Mouse (Mus musculus): ENCODE data around the gene Sod3.

Sod3 gene

DNA sequence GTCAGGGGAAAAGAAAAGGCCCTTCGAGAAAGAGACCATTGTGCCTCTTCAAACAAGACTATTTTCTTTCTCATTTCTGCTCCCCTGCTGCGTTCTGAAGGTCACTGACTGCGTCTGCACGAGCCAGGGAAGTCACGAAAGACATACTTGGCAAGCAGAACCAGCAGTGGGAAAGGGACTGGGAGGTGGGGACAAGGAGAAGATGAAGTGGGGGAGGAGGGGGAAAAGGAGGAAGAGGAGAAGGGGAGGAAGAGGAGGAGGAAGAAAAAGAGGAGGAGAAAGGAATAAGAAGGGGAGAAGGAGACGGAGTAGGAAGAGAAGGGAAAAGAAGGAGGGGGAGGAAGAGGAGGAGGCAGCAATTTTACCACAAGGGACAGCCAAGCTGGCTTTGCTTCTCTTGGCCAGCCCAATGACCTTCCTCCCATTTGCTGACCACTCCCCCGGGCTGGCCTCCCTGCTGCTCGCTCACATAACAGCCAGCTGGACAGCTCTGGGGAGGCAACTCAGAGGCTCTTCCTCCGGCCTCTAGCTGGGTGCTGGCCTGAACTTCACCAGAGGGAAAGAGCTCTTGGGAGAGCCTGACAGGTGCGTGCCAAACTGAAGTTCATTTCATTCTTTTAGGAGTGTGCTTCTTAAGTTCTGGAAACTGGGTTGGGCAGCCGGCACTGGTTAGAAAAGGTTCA is at the start of gene Sod3:
Gene Sod3, plus strand, starts transcription at position 324 of the 683 bp plus-strand sequence.
- DNase-seq: no peak

DNA sequence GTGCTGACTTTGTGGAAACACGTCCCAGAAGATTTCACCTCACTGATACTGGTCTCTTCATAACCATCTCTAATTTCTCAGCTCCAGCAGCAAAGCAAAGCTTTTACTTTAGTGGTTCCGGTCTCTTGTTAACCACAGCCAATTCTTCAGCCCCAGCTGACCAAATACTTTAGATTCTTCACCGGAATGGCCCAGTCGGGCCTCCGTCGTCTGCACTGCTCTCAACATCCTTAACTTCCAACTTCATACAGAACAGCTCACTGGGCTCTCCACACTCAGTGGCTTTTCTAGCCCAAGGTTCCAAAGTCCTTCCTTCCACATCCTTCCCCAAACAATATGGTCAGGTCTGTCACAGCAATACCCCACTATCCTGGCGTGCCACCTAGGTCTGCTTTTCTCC is 46.7 kb upstream of the Sod3 start:
- no peak for DNase-seq

DNA sequence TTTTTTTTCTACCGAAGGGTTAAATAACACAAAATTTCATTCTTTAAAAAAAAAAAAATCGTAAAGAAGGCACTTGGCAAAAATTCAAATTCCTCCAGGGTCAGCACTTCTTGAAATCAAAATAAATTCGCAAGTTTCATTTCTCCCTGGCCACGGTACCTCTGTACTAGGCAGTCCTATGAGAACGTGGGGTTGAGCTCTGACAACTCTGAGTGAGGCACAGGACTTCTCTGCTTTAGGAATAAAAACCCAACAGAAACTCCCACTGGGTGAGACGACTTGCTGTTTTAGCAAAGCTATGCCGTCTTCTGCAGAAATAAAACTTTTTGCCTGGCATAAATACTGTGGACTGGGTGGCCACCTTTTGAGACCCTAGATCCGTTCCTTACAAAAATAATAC is 44.1 kb upstream of the Sod3 start:
- DNase-seq: no peak

DNA sequence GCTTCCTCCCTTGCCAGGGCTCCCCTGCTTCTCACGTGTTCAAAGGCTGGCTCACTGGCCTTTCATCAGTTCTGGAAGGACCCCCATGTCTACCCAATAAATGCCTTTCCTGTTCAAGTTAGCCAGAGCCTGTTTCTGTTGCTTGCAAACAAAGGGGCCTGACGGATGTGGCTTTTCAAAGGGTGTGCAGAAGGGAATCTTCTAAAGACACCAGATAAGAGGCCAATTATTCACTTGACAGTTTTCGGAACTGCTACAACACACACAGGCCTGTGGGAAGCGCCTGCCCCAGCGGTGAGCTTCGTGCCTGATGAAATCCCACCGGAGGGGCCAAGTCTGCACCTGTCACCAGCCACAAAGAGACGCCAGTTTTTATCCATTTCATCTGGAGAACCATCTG is 31.5 kb upstream of the Sod3 start:
- peak; percentile 31 for DNase-seq

DNA sequence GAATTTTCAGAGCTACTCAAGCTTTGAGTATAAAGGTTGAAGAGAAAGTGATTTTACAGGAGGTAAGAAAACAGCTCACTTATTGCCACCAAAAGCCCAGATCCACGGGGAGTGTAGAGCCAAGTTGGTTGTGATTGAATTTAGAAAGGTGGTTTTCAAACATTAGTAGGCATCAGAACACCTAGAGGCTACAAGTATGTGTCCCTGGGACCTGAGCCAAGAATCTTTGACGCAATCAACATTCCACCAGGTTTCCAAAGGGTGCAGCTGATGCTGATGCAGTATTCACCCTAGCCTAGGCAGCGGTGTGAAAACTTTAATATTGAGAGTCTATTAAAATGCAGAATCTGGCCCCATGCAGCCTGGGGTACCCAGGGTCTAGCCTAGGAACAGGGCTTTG is 28.0 kb upstream of the Sod3 start:
- no peak for DNase-seq

DNA sequence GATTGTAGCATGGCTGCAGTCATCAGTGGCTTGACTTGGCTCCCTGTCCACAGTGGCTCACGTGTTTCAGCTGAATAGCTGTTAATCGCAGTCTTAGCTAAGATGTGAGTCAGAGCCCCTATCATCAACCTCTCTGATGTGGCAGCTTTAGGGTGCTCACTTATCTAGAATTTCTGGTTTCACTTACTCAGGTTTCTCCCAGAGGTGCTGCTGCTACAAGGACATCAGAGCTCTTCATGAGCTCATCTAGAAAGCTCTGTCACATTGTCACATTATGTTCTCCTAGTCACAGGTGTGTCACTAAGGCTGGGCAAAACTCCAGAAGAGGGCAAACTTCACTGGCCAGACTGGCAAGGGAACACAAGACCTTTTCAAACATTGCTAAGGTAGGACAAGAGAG is 24.5 kb upstream of the Sod3 start:
- DNase-seq: no peak

DNA sequence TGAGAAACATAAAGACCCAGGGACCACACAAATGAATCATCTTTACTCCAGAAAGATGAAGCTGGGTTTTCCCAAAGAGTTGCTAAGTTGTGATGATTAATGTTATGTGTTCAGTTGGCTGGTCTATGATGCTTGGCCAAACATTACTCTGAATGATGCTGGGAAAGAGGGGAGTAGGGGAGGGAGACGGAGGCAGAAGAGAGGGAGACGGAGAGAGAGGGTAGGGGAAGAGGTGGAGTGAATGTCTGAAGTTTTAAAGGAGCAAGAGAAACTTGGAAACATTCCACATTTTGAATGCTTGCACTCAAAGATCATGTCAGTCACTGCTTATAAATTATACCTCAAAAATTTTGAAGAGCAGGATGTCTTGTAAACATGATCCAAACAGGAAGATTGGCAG is 16.7 kb upstream of the Sod3 start:
- DNase-seq: no peak

DNA sequence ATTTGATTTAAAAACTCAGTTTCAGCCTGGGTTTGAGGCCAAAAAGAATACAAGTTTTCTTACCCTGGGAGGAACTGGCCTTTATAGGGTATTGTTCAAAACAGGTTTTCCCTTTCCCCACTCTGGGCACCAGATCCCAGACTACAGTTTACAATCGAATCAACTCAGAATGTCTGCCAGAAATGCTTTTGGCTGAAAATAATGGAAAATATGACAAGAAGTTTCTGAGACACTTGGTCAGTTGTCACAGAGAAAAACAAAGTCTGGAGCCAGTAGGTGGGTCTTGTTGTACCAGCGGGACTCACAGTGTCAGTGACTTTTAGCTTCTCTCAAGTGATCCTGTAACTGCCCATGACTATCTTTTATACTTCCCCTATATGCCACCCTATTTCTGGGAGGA is 13.1 kb upstream of the Sod3 start:
- DNase-seq: no peak

DNA sequence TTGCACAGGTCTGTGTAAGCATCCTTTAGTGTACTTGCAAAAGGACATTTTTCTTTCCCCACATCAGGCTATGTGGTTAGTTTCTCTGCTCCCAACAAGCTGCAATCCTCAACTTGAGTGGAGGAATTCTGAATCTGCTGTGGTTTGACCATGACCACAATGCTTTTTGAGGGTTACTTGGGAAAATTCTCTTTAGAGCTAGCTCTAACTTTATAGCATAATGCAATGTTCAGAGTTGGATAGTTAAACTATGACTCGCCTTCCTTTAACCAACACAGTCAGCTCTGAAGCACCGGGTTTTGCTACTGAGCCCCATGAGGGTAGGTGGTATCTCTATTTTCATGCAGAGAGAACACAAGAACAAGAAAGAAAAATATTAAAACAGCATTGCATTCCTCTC is 12.0 kb upstream of the Sod3 start:
- DNase-seq: no peak

DNA sequence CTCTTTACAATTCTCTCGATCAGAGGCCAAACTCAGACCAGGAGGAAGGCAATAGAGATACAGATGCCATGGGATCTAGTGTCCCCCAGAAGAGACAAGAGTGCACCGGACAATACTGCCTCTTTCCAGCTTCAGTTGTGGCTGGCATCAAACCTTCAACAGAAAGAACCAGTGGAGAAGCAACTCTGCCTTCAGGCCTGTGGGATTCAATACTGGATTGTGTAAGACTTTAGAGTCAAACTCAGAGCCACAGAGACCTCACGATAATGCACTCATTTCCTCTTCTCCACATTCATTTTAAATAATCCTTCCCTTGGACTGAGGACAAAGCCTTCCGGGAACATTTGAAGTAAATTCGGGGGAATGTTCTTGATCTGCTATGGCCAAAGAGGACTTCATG is 10.9 kb upstream of the Sod3 start:
- DNase-seq: no peak

DNA sequence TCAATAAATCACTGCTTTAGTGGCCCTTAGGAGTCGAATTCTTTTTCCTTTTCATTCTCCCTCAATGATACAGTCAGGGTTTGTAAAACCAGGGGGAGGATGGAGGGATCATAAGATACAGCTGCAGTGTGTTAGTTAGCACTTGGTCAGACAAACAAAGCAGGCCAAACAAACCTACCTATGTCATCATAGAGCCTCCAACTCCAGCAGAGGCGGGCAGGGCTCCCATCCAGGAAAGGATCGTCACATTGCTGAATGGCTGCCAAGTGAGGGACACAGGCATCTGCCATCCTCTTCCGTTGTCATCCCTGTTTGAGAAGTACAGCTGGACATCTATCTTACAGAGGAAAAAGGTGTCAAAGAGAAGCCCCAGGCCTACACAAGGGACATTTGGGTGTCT is 9.2 kb upstream of the Sod3 start:
- no peak for DNase-seq

DNA sequence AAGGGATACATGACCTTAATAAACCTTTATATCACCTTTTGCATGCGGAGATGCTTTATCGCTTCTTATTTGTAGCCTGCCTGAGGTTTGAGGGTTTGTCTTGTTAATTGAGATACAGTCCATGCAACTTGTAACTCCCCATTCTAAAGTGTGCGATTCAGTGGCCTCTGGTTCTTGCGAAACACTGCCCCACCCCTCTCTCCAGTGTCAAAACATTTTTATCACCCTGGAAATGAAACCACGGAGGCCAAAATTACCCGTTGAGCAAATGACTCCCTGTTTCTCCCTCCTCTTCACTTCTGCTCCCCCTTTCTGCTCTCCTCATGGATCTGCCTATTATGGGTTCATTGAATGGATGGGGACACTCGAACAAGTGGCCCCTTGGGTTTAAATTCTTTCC is 8.0 kb upstream of the Sod3 start:
- DNase-seq: no peak

DNA sequence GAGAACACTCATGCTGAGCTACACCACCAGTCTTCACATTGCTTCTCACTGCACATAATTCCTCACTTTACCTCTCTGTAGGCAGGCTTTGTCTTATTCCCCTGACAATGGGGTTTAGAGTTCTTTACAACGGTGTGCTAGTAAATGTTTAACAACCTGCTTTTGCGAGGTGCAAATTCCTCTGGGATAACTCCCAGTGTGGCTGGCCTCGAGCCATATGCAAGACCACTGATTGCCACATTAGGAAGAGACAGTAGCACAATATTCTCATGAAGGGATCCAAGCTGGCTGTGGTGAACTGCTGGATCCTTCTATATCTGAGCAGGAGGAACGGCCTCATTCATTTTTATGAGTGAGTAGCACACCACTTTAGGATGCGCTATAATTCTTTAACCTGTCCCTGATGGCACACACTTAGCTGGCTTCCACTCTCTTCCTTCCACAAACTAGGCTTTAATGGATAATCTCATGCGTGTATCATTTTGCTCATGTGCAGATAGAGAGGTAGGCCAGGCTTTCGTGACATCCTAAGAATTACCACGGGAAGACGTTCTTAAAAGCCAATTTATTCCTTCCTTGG is 6.3 kb upstream of the Sod3 start:
- no peak for DNase-seq

DNA sequence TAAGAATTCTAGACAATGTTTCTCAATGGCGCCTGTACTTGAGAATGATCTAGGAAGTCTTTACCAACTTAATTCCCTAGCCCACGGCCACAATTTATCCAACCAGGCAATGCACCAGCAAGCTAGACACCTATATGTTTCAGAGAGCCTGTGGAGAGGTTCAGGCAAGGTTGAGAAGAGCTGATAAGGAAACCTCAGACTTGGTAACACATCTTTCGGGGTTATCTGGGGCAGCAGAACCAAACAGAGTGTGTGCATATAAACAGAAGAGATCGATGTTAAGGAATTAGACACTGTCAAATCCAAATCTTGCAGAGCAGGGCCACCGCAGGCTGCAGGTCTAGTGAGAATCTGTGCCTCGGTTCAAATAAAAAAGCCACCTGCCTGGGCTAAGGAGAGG is 5.5 kb upstream of the Sod3 start:
- no peak for DNase-seq

DNA sequence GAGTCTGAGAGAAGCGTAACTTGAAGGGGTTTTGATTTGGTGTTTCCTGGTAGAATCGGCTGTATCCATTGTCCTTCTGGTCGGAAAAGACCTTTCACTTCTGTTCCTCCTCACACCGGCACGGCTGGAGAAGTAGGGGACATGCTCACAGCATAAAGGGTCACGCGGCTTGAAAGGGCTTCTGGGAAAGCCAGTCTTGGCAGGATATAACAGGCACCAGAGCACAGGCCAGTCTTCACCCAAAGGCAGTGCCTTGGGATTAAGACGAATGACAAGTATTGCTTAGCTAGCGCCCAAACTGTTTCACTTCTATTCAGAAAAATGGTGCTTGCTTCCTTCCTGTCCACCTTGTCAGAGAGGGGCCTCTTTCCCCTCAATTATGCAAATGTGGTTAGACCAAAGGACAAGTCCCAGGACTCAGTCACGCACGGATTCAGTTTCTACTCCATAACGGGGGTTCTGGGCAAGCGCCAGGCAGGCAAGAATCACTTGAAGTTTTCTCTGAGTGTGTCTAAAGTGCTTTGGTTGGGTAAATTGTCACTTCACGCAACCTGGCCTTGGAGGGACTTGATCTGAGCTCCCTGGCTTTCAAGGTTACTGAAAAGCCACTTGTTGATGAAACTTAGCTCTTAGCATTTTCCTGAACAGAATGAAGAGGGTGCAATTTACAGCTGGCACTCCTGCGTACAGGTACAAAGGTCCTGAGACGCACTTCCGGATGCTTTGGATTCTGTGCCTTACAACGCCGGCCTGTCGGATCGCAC is 3.1 kb upstream of the Sod3 start:
- DNase-seq: no peak

DNA sequence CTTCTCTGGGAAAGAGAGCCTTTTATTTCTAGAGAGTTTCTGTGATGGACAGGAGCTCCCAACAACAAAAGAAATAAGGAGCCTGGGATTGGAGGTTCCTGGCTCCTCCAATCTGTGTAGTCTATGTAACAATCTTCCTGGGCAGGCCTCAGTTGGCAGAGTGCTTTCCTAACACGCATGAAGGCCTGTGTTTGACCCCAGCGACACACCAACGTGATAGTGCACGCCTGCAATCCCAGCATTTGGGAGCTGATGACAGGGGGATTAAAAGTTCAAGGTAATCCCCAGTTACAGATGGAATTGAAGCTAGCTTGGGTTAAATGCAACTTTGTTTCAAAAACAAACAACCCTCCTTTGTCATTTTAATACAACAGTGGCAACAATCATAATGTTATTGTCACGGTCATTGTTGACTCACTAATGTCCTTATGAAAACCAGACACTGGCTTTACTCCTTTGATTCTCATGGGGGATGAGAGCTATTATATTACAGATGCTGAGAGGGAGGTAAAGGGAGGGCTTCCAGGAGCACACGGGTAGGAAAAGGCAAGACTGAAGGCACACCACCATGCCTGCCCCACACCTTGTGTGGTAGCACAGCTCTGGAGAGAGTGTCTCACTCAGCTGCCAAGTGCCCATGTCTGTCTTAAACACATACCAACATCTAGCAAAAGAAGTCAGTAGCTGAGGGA is 669 bp upstream of the Sod3 start:
- DNase-seq: no peak

DNA sequence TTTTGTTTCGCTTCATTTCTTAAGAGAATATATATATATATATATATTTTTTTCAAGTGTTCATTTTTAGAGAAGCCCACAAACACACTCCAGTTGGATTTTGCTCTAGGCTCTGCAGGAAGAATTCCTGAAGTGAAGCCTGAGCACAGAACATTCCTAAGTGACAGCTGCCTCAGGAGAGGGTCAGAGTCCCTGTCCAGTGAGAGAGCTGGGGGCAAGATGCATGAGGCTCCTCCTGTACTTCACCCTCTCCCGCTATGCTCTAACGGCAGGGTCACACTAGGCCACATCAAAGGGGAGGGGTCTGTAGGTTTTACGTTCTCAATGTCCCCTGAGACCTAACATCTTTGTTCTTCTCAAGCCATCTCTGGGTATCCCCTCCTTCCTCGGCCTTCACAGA is 930 bp downstream of the Sod3 start:
- no peak for DNase-seq

DNA sequence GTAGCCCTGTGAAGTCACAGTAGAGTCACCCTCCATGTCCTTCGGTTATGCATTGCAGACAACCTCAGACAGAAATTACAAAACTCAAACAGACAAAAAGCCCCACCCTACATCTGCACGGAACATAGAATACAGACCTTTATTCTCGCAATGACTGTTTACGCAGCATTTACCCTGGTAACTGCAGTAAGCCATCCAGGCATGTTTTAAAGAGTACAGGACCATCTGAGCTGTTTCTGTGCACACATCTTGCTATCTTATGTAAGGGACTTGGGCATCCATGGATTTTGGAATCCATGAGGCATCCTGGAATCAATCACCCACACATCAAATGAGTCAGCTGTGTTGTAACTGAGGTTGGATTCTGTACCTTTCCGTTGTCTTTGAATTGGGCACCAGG is 2.3 kb downstream of the Sod3 start:
- no peak for DNase-seq

DNA sequence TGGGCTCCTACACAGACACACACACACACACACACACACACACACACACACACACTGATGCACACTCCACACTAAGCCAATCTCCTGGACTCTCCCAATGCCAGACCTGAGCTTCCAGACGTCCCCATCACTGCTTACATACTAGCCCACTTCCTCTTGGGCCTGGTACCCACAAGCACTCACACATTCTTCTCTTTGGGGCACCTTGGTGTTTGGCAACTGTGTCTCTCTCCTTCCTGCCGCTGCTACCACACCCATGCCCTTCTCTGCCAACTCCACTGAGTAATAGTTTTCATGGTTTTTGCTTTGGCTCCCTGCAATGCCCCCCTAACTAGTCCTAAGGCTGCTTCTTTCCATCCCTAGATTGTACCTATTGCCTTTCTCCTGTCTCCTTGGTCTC is 3.1 kb downstream of the Sod3 start:
- DNase-seq: no peak

DNA sequence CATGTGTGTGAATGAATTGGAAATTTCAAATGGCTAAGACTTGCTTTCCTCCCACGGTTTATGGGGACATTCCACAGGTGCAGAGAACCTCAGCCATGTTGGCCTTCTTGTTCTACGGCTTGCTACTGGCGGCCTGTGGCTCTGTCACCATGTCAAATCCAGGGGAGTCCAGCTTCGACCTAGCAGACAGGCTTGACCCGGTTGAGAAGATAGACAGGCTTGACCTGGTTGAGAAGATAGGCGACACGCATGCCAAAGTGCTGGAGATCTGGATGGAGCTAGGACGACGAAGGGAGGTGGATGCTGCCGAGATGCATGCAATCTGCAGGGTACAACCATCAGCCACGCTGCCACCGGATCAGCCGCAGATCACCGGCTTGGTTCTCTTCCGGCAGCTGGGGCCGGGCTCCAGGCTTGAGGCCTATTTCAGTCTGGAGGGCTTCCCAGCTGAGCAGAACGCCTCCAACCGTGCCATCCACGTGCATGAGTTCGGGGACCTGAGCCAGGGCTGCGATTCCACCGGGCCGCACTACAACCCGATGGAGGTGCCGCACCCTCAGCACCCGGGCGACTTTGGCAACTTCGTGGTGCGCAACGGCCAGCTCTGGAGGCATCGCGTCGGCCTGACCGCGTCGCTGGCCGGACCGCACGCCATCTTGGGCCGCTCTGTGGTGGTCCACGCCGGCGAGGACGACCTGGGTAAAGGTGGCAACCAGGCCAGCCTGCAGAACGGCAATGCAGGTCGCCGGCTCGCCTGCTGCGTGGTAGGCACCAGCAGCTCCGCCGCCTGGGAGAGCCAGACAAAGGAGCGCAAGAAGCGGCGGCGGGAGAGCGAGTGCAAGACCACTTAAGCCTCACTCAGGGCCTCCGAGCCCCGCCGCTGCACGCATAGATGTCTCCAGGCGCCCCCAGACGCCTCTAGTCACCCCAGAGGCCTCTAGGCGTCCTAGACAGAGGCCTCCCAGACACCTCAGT is 4.6 kb downstream of the Sod3 start:
- no peak for DNase-seq

DNA sequence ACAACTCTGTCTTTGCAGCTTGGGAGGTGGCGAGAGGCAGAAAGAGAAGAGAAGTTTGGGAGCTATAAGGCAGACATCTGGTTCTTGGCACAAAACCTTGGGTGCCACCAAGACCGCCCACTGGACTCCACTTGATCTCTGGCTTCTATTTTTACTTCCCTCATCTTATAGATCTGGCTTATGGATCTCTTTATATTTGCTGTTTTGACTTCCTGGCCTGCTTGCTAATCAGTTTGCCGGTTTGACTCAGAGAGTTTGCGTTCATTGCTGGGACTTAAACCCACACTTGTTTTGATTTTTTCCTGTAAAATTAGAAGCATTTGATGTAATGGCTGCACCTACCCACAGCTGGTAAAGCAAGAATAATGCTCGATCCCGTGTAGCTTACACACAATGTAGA is 7.3 kb downstream of the Sod3 start:
- DNase-seq: no peak

DNA sequence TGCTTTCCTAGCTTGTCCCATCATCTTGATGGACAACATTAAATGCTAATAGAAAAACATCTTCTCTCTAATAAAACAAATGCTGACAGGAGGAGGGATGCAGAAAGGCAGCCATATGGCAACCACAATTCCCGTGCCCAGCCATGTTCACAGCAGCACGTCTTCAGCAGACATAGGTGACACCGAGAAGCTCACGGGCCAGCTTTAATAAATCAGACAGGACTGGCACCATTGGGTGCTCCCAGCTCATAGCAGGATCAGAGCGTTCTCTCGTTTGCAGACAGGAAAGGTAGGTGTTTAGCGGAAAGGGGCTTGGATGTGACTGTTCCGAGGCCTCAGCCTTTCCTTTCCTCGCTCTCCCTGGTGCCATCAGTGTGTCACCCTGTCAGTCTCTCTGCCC is 12.3 kb downstream of the Sod3 start:
- no peak for DNase-seq

DNA sequence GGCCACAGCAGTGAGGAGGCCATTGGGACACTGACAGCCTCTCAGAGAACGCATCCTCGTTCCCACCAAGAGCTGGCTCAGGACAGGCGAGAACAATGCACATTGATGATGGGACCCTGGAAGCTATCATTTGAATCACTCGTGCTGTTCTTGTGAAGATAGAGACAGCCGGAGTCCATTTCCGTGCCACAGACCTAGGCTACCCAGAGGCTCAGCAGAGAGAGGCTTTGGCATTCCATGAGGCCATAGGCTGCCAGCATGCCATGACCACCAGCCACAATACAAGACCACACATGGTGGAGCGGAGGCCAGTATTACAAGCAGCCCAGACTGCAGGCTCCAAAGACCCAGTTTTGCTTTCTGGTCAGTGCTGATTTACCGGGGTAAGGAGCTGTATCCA is 19.2 kb downstream of the Sod3 start:
- no peak for DNase-seq
